ENCODE assay signal across 16 mouse cellular contexts in genomic region chr7:16710604-16711003, GRCm38 (mm10). TPM values are rescaled to one million over a fixed set of nuclear protein-coding genes. Genes with fewer than 3 reads are reported as not detected.
A peak's percentile ranks its signal among the peaks of the same experiment; 100 is the strongest.
DNase-seq lines count a peak whose midpoint lies in the region; ATAC-seq and TF ChIP-seq lines count a peak whose summit lies in the region.
"Had no signal": no experiment of that assay in that cellular context is flagged by ENCODE, and none has a peak within 500 bp of the region (broad histone marks: within the 10 kb centered on the region; RNA-seq: fewer than 3 reads in every experiment).

No protein-coding gene starts in this region.

- no peak overlapping the region for H3K4me3 ChIP-seq in hindbrain, postnatal 0 days (ENCODE audit: low read length)
- H3K4me3 ChIP-seq in hindbrain, embryonic 13.5 days = no peak overlapping the region
- H3K4me3 ChIP-seq in midbrain, postnatal 0 days (ENCODE audit: low read depth, low read length) = no peak overlapping the region
- H3K4me3 ChIP-seq in midbrain, embryonic 10.5 days = no peak overlapping the region
- H3K4me3 ChIP-seq: liver, embryonic 15.5 days; myocyte had no signal

- H3K4me2 ChIP-seq in hindbrain, postnatal 0 days (ENCODE audit: low read depth, low read length) = no peak overlapping the region
- no peak overlapping the region for H3K4me2 ChIP-seq in hindbrain, embryonic 13.5 days
- no peak overlapping the region for H3K4me2 ChIP-seq in midbrain, postnatal 0 days (ENCODE audit: low read depth, low read length, poor library complexity, severe bottlenecking)
- H3K4me2 ChIP-seq: liver, embryonic 15.5 days had no signal

- H3K27ac ChIP-seq in hindbrain, postnatal 0 days = no peak overlapping the region
- H3K27ac ChIP-seq in hindbrain, embryonic 13.5 days = no peak overlapping the region
- H3K27ac ChIP-seq in midbrain, postnatal 0 days (ENCODE audit: low read depth, low read length) = no peak overlapping the region
- no peak overlapping the region for H3K27ac ChIP-seq in midbrain, embryonic 10.5 days (replicated peaks)
- H3K27ac ChIP-seq: liver, embryonic 15.5 days had no signal

- no peaks in the 10 kb centered on the region for H3K4me1 ChIP-seq in hindbrain, postnatal 0 days (ENCODE audit: insufficient read depth, low read length)
- H3K4me1 ChIP-seq in hindbrain, embryonic 13.5 days (replicated peaks) = 0 out of 2 replicates have a peak, but pooled peaks cover 2% of the 10 kb centered on the region
- no peaks in the 10 kb centered on the region for H3K4me1 ChIP-seq in midbrain, postnatal 0 days (ENCODE audit: insufficient read depth, low read length)
- 0 out of 2 replicates have a peak, but pooled peaks cover 2% of the 10 kb centered on the region for H3K4me1 ChIP-seq in midbrain, embryonic 10.5 days
- H3K4me1 ChIP-seq: liver, embryonic 15.5 days had no signal

- DNase-seq in hindbrain, postnatal 0 days (ENCODE audit: low spot score) = no peak
- DNase-seq in midbrain, postnatal 0 days (ENCODE audit: low spot score) = no peak
- no peak for DNase-seq in midbrain, embryonic 10.5 days (ENCODE audit: low spot score)
- peak; percentile 42 for DNase-seq in NIH3T3 (ENCODE audit: low read depth)
- DNase-seq in naive thymus-derived CD4-positive, alpha-beta T cell, adult 2 months (ENCODE audit: low read depth) = peak; percentile 34
- no peak for DNase-seq in cerebellum, adult 9-11 months
- DNase-seq: cerebellum, postnatal 25 days; gastrocnemius, postnatal 36 days had no signal

- H3K36me3 ChIP-seq in hindbrain, postnatal 0 days (ENCODE audit: insufficient read depth, low read length) = no peaks in the 10 kb centered on the region
- no peaks in the 10 kb centered on the region for H3K36me3 ChIP-seq in hindbrain, embryonic 13.5 days
- H3K36me3 ChIP-seq in midbrain, postnatal 0 days (ENCODE audit: insufficient read depth, low read length) = no peaks in the 10 kb centered on the region
- H3K36me3 ChIP-seq in midbrain, embryonic 10.5 days = no peaks in the 10 kb centered on the region
- H3K36me3 ChIP-seq: liver, embryonic 15.5 days had no signal

- no peaks in the 10 kb centered on the region for H3K27me3 ChIP-seq in hindbrain, postnatal 0 days (ENCODE audit: insufficient read depth, low read length)
- peaks cover 13% of the 10 kb centered on the region; the same call in 1 of the 2 replicates for H3K27me3 ChIP-seq in hindbrain, embryonic 13.5 days
- no peaks in the 10 kb centered on the region for H3K27me3 ChIP-seq in midbrain, postnatal 0 days (ENCODE audit: insufficient read depth, low read length)
- peaks cover 8% of the 10 kb centered on the region; the same call in 1 of the 2 replicates for H3K27me3 ChIP-seq in midbrain, embryonic 10.5 days (ENCODE audit: low read depth, poor library complexity, severe bottlenecking)

- no peak overlapping the region for H3K9ac ChIP-seq in hindbrain, postnatal 0 days (replicated peaks; ENCODE audit: low read length)
- no peak overlapping the region for H3K9ac ChIP-seq in hindbrain, embryonic 13.5 days
- no peak overlapping the region for H3K9ac ChIP-seq in midbrain, postnatal 0 days (replicated peaks; ENCODE audit: low read length, poor library complexity, severe bottlenecking)
- H3K9ac ChIP-seq: liver, embryonic 15.5 days had no signal

- TF ChIP-seq CTCF in hindbrain, postnatal 0 days (IDR thresholded peaks at IDR 0.05; ENCODE audit: low read depth) = peak; percentile 40
- TF ChIP-seq CTCF in midbrain, postnatal 0 days (IDR thresholded peaks at IDR 0.05) = peak; percentile 31

- no peaks in the 10 kb centered on the region for H3K9me3 ChIP-seq in hindbrain, postnatal 0 days (ENCODE audit: low read length)
- H3K9me3 ChIP-seq in hindbrain, embryonic 13.5 days = no peaks in the 10 kb centered on the region
- no peaks in the 10 kb centered on the region for H3K9me3 ChIP-seq in midbrain, postnatal 0 days (ENCODE audit: low read length)
- H3K9me3 ChIP-seq in midbrain, embryonic 10.5 days (replicated peaks) = no peaks in the 10 kb centered on the region
- H3K9me3 ChIP-seq: liver, embryonic 15.5 days had no signal

- ATAC-seq in hindbrain, postnatal 0 days = no peak
- ATAC-seq in hindbrain, embryonic 13.5 days (ENCODE audit: low FRiP score) = no peak
- no peak for ATAC-seq in midbrain, postnatal 0 days (ENCODE audit: low FRiP score)
- ATAC-seq: forebrain, embryonic 16.5 days; inflammation-experienced regulatory T-cells, adult 6 months had no signal

- 79% methylated on average over 5 of the region's 5 CpGs for WGBS in hindbrain, postnatal 0 days
- 81% methylated on average over 5 of the region's 5 CpGs for WGBS in hindbrain, embryonic 13.5 days
- WGBS in midbrain, postnatal 0 days = 79% methylated on average over 5 of the region's 5 CpGs
- 76% methylated on average over 5 of the region's 5 CpGs for WGBS in midbrain, embryonic 10.5 days

RNA-seq across cellular contexts. Expression of gene Ceacam9, which starts 11.1 kb away (rescaled TPM):
- not detected in 2 replicates for total RNA-seq in hindbrain, postnatal 0 days (2014; rRNA removed)
- 0.67 and 0.68 TPM in 2 replicates for polyA plus RNA-seq in hindbrain, postnatal 0 days (2015; fragmentation: Nextera tagmentation; extraction: Ambion mirVana)
- polyA plus RNA-seq in hindbrain, embryonic 13.5 days (2015; fragmentation: Nextera tagmentation; extraction: Ambion mirVana) = not detected in 2 replicates
- not detected in 2 replicates for total RNA-seq in midbrain, postnatal 0 days (2014; rRNA removed)
- 0.21 and 0.39 TPM in 2 replicates for polyA plus RNA-seq in midbrain, postnatal 0 days (2015; fragmentation: Nextera tagmentation; extraction: Ambion mirVana)
- polyA plus RNA-seq in midbrain, embryonic 10.5 days (2016; fragmentation: Nextera tagmentation; extraction: Ambion mirVana) = not detected in 2 replicates
- total RNA-seq: gastrocnemius, postnatal 36 days; megakaryocyte, adult 5-6 weeks had no signal
- polyA plus RNA-seq: heart, embryonic 14.5 days; inflammation-experienced regulatory T-cells, adult 6 months; liver, embryonic 15.5 days; myocyte had no signal

RNA-seq across cellular contexts. Expression of gene Ap2s1, which starts 27.6 kb away (rescaled TPM):
- total RNA-seq in hindbrain, postnatal 0 days (2014; rRNA removed) = 556 and 619 TPM in 2 replicates
- 501 and 524 TPM in 2 replicates for polyA plus RNA-seq in hindbrain, postnatal 0 days (2015; fragmentation: Nextera tagmentation; extraction: Ambion mirVana)
- polyA plus RNA-seq in hindbrain, embryonic 13.5 days (2015; fragmentation: Nextera tagmentation; extraction: Ambion mirVana) = 381 and 383 TPM in 2 replicates
- total RNA-seq in midbrain, postnatal 0 days (2014; rRNA removed) = 516 and 573 TPM in 2 replicates
- 556 and 589 TPM in 2 replicates for polyA plus RNA-seq in midbrain, postnatal 0 days (2015; fragmentation: Nextera tagmentation; extraction: Ambion mirVana)
- 278 and 281 TPM in 2 replicates for polyA plus RNA-seq in midbrain, embryonic 10.5 days (2016; fragmentation: Nextera tagmentation; extraction: Ambion mirVana)

RNA-seq across cellular contexts. Expression of gene Ceacam15, which starts 35.1 kb away (rescaled TPM):
- not detected in 2 replicates for total RNA-seq in hindbrain, postnatal 0 days (2014; rRNA removed)
- not detected in 2 replicates for polyA plus RNA-seq in hindbrain, postnatal 0 days (2015; fragmentation: Nextera tagmentation; extraction: Ambion mirVana)
- polyA plus RNA-seq in hindbrain, embryonic 13.5 days (2015; fragmentation: Nextera tagmentation; extraction: Ambion mirVana) = not detected in 2 replicates
- not detected in 2 replicates for total RNA-seq in midbrain, postnatal 0 days (2014; rRNA removed)
- not detected in 2 replicates for polyA plus RNA-seq in midbrain, postnatal 0 days (2015; fragmentation: Nextera tagmentation; extraction: Ambion mirVana)
- 0.10 TPM in 1 of 2 replicates, not detected in the other for polyA plus RNA-seq in midbrain, embryonic 10.5 days (2016; fragmentation: Nextera tagmentation; extraction: Ambion mirVana)
- total RNA-seq: gastrocnemius, postnatal 36 days; left cerebral cortex, adult 8-10 months; megakaryocyte, adult 5-6 weeks had no signal
- polyA plus RNA-seq: forebrain, embryonic 16.5 days; liver, embryonic 15.5 days; myocyte had no signal

Comparison
In these comparisons a context has a peak if more than half of its experiments do, and no peak if none do; other contexts are left out.
1. DNase-seq: peak in NIH3T3 (single experiment) and naive thymus-derived CD4-positive, alpha-beta T cell, adult 2 months (single experiment); none in hindbrain, postnatal 0 days (single experiment), midbrain, postnatal 0 days (single experiment), midbrain, embryonic 10.5 days (single experiment) and cerebellum, adult 9-11 months (single experiment).